Mouse (Mus musculus) G1E (cell line): ENCODE measurements around the gene Hpd.

Experiments used
- CTCF ChIP-seq: IDR thresholded peaks from 2 replicates; pipeline ENCODE4 v1.5.1; 2012; ENCODE audit warnings: low read depth, low read length, inconsistent platforms, mixed read lengths
- GATA1 ChIP-seq: IDR thresholded peaks from 2 replicates; pipeline ENCODE4 v1.6.1; 2012; ENCODE audit warnings: borderline replicate concordance, low read length, inconsistent platforms, mixed read lengths
- TAL1 ChIP-seq: conservative IDR thresholded peaks from 2 replicates; pipeline ENCODE4 v1.6.1; 2012; ENCODE audit warnings: low read depth, low read length, inconsistent platforms, mixed read lengths

GRCm38 (mm10) chr5:123178792-123179191 is 3.7 kb downstream of the Hpd start:
- no peak for TF ChIP-seq CTCF
- no peak for TF ChIP-seq GATA1
- TF ChIP-seq TAL1 = no peak
